Mouse (Mus musculus): Measurements from ENCODE around the gene Eef1g.

Eef1g gene

DNA sequence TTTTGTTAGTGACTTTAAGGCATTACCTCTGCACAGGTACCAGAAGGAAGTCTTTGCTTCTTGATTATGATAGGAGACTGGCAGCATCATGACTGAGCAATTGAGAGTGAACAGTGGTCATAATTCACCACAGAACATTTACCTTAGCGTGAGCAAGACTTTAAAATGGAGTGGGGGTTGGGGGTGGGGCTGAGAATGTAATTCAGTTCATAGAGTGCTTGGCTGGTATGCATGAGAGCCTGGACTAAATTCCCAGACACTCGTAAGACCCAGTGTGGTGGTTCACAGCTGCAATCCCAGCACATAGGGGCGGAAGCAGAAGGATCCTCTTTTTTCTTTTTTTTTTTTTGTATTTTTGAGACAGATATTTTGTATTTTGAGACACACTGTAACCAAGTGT is 52.5 kb downstream of the Eef1g start:
- in situ Hi-C loops (cut with MboI; ENCODE audit: low sequenced_read_pairs) = no loop called here

GRCm38 (mm10) chr19:9023021-9023778 is 56.4 kb downstream of the Eef1g start:
- in situ Hi-C loops (cut with MboI; ENCODE audit: low sequenced_read_pairs) = no loop called here

DNA sequence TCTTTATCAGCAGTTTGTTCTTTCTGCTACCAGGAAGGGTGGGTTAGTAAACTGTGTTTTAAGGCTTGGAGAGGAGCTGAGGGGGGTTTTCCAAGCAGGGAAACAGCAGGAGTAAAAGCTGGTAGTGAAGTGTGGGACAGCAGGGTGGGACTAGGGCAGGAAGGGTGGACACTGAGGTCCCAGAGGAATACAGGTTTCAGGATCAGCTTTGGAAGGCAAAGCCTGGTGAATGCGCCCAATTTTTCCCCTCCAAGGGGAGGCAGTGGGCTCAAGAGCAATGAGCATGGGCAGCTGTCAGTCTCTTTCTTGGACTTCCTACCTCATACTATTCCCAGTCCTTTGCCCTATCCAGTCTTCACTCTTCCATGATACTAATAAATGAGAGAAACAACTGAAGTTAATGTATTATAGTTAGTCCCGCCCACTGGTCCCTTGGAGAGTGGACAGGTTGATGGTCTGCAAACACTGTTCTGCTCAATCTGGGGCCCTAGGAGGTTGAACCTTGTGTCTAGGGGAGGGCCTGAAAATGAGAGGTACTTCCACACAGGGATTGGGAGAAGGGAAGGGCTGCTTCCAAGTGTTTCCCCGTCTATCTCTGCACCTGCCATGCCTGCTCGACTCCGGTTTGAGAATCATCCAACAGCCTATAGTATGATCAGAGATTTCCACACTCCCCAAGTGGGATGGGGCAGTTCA is 58.9 kb downstream of the Eef1g start:
- in situ Hi-C loops (cut with MboI; ENCODE audit: low sequenced_read_pairs) = no loop called here

- in situ Hi-C loops (cut with MboI; ENCODE audit: low sequenced_read_pairs) = no loop called here
These were observed 59.8 kb downstream of the Eef1g start for GRCm38 (mm10) chr19:9026634-9027033.

DNA sequence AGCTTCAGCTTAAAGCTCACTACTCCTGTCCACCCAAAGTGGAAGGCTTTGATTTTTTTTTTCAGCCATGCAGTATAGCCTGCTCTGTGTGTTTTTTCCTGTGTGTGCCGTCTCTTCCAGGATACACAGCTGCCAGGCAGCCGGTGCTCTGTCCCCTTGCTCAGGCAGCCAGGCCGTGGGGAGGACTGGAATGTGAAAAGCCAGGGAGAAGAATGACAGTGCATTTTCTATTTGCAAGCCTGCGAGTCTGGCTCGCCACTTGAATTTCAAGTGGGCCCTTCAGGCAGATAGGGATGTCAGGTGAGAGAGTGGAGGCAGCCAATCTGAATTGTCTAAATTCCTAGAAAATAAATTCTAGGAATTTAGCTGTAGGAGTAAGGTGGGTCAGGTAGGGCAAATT is 61.0 kb downstream of the Eef1g start:
- in situ Hi-C loops (cut with MboI; ENCODE audit: low sequenced_read_pairs) = no loop called here

Data from CH12F3 (cell line).